Mouse (Mus musculus): ENCODE measurements around the gene Unk. TPM values are rescaled to one million over a fixed set of nuclear protein-coding genes. Genes with fewer than 3 reads are reported as not detected.

Unk gene
- 27.9 and 33.1 TPM in 2 replicates for polyA plus RNA-seq (2012; rRNA removed)

DNA sequence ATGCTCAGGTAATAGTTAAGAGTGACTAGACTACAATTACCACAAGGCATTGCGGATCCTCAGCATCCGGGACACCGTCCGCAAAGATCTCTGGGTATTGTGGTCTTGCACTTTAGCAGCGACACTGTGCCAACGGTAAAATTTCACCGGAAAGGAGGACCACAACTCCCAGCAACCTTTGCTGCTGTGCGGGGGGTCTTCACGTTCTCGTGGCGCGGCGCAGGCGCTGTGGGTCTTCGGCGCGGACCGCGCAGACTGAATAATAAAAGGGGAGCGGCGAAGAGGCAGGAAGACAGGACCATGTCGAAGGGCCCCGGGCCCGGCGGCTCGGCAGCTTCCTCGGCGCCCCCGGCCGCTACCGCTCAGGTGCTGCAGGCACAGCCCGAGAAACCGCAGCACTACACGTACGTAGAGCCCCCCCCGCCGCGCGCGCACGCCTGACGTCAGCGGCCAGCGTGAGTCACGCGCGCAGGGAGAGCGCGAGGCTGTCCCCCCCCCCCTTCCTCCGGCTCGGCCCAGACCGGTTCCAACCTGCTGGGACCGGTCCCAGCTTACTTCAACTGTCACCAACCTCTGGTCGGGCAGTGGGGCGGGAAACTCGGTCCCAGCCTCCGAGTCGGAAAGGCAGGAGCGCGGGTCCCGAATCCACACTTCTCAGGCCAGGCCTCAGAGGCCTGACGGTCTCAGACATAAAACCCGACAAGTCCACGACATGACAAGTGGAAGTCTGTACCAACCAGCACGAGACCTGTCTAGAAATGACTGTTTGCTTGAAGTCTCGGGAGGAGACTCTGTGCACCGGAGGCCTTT is at the start of gene Unk:
Unk (plus strand) TSS at position 235 of the 810 bp plus-strand sequence.

DNA sequence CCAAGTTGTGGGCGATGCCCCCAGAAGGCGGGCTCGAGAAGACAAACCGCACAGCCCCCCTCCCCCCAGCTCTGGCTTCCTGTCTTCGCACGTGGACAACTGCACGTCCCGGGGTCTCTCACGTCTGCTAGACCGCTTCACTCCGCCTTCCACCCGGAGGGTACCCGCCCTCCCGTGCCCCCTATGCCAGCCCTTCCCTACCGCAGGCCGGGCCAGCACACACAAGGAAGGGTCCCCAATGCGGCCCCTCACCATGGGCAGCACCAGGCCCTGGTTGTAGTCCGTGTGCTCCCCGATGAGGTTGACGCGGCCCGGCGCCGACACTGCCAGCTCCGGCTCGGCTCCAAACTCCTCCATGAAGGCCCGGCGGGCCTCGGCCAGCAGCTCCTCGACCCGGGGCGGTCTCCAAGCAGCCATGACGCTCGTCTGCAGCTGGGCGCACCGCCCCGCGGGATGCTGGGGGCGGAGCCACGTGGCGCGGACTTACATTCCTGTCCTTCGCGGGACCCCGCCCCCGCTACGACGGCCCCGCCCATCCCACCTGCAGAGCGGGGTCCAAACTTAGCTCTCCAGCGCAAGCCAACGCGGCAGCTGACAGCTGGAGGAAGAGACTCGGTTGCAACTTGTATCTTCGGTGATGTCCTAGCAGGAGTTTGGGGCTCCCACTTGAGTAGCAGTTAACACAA is 17.7 kb upstream of the Unk start, which contains the start of gene Galk1:
Galk1 (minus strand) TSS at position 458 of the 686 bp plus-strand sequence.

DNA sequence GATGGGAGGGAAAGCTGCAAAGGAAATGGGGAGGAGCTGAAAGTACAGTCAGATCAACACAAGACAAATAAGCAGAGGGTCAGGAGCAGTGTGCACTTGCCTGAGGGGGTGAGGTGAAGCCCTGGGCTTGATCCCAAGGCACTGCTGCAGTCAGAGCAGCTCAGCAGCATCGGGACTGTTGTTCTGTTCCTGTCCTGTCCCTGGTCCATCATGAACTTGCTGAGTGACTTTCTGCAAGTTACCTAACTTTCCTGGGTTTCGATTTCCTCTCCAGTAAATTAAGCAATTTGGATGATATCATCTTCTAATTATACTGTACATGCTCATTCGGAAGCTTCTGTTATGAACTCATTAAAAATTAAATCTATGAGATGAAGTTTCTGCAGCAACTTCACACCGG is 2.4 kb upstream of the Unk start, which contains the start of gene H3f3b:
H3f3b (minus strand) TSS at position 207 of the 400 bp plus-strand sequence.

DNA sequence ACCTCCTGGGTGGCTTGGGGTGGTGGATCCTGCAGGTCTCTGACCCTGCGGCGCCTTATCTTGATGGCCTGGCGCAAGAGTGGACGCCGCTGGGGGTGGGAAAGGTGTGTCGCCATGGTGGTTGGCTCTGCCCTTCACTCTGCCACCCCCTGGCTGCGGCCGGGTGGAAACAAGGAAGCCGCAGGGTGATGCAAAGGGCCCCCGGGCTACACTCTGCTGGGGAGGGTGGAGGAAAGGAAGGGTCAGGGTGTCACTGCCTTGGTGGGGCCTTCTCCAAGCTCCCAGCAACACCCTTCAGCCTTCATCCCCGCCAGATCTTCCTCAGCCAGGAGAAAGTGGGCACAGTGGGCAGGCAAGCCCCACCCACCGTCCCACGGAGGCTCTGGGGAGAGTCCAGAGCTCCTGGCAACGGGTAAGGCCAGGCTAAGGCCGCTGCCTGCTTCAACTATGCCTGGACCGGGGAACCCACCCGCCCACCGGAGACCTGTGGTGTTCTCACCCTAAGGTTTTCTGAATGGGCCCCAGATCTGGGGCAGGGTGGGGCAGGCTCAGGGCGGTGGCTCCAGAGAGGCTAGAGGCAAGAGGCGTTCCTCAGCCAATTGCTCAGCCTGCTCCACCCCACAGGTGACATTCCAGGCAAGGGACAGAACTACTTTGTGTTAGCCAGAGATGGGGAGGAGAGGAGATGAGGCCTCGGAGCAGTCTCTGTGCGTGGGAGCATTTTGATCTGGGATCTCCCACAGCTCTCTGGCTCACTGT is 47.5 kb downstream of the Unk start, which contains the start of gene Unc13d:
Unc13d (minus strand) TSS at position 516 of the 759 bp plus-strand sequence.

GRCm38 (mm10) chr11:116086258-116087193 is 56.4 kb downstream of the Unk start, which contains the start of gene Wbp2:
TSS of gene Wbp2 (minus strand) at chr11:116086995.

Other genes starting within 250 kb of the Unk start
- gene Caskin2, start 216.7 kb upstream of the Unk start, polyA plus RNA-seq (2012; rRNA removed), result 85.6 and 103 TPM in 2 replicates
- 48.2 and 53.0 TPM in 2 replicates for gene Tsen54, start 215.6 kb upstream of the Unk start, polyA plus RNA-seq (2012; rRNA removed)
- gene Llgl2, start 206.3 kb upstream of the Unk start, polyA plus RNA-seq (2012; rRNA removed), result 301 and 349 TPM in 2 replicates
- gene Myo15b, start 171.9 kb upstream of the Unk start, polyA plus RNA-seq (2012; rRNA removed), result 926 and 1,010 TPM in 2 replicates
- 6.9 and 11.9 TPM in 2 replicates for gene Smim5, start 130.4 kb upstream of the Unk start, polyA plus RNA-seq (2012; rRNA removed)
- gene Smim6, start 118.3 kb upstream of the Unk start, polyA plus RNA-seq (2012; rRNA removed), result 41.7 and 44.8 TPM in 2 replicates
- gene Sap30bp, start 97.0 kb upstream of the Unk start, polyA plus RNA-seq (2012; rRNA removed), result 22.2 and 24.5 TPM in 2 replicates
- 13.6 and 14.4 TPM in 2 replicates for gene Recql5, start 96.8 kb upstream of the Unk start, polyA plus RNA-seq (2012; rRNA removed)
- 98.9 and 117 TPM in 2 replicates for gene Itgb4, start 55.6 kb upstream of the Unk start, polyA plus RNA-seq (2012; rRNA removed)
- gene Galk1, start 17.6 kb upstream of the Unk start, polyA plus RNA-seq (2012; rRNA removed), result 43.0 and 47.7 TPM in 2 replicates
- gene H3f3b, start 2.4 kb upstream of the Unk start, polyA plus RNA-seq (2012; rRNA removed), result 237 and 327 TPM in 2 replicates
- 11.2 and 12.9 TPM in 2 replicates for gene Unc13d, start 47.6 kb downstream of the Unk start, polyA plus RNA-seq (2012; rRNA removed)
- gene Wbp2, start 56.7 kb downstream of the Unk start, polyA plus RNA-seq (2012; rRNA removed), result 158 and 189 TPM in 2 replicates
- gene Trim47, start 96.9 kb downstream of the Unk start, polyA plus RNA-seq (2012; rRNA removed), result 48.3 and 54.4 TPM in 2 replicates
- 14.0 and 14.8 TPM in 2 replicates for gene Trim65, start 100.8 kb downstream of the Unk start, polyA plus RNA-seq (2012; rRNA removed)
- 51.1 and 52.2 TPM in 2 replicates for gene Mrpl38, start 108.5 kb downstream of the Unk start, polyA plus RNA-seq (2012; rRNA removed)
- gene Fbf1, start 137.8 kb downstream of the Unk start, polyA plus RNA-seq (2012; rRNA removed), result 12.7 and 13.8 TPM in 2 replicates
- 38.5 and 41.2 TPM in 2 replicates for gene Ten1, start 168.5 kb downstream of the Unk start, polyA plus RNA-seq (2012; rRNA removed)
- gene Acox1, start 168.7 kb downstream of the Unk start, polyA plus RNA-seq (2012; rRNA removed), result 78.2 and 84.8 TPM in 2 replicates
- 13.5 and 16.2 TPM in 2 replicates for gene Evpl, start 207.8 kb downstream of the Unk start, polyA plus RNA-seq (2012; rRNA removed)
- 35.2 and 35.5 TPM in 2 replicates for gene Srp68, start 243.9 kb downstream of the Unk start, polyA plus RNA-seq (2012; rRNA removed)